ENCODE assay signal across 24 mouse cellular contexts in the genomic region with DNA sequence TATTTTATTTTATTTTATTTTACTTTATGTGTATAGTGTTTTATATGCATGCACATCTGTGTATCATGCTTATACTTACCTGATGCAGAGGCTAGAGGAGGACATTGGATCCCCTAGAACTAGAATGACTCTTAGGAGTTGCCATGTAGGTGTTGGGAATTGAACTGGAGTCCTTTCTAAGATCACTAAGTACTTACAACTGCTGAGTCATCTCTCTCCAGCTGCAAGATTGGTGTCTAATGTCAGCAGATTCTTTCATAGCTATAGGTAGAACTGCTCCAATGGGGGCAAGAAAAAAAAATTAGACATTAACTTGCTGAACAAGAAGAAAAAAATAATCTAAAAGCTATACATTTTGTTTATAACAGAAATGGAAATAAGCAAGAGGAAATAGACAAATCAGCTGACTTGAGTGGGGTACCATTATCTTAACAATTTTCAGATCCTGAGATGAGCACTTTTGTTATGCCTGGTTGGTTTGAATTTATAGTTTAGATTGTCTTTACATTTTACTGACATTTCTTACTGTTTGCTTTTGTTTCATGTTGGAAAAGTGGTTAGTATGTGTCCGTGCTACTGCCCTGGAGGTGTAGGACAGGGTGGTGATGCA. TPM values are rescaled to one million over a fixed set of nuclear protein-coding genes. Genes with fewer than 3 reads are reported as not detected.
DNase-seq lines count a peak whose midpoint lies in the region; ATAC-seq and TF ChIP-seq lines count a peak whose summit lies in the region.
"Had no signal": no experiment of that assay in that cellular context is flagged by ENCODE, and none has a peak within 500 bp of the region (broad histone marks: within the 10 kb centered on the region; RNA-seq: fewer than 3 reads in every experiment).

No protein-coding gene starts in this region.

- WGBS in liver, embryonic 12.5 days (ENCODE audit: insufficient replicate concordance): 90% methylated on average over 1 of the region's 1 CpGs
- WGBS in liver, embryonic 11.5 days: 91% methylated on average over 1 of the region's 1 CpGs
- 96% methylated on average over 1 of the region's 1 CpGs for WGBS in liver, embryonic 15.5 days (ENCODE audit: insufficient replicate concordance)

- peaks cover 91% of the 10 kb centered on the region for H3K36me3 ChIP-seq in liver, embryonic 12.5 days
- H3K36me3 ChIP-seq in liver, embryonic 11.5 days (ENCODE audit: control insufficient read depth, insufficient read depth, low read length): peaks cover 48% of the 10 kb centered on the region
- H3K36me3 ChIP-seq in liver, embryonic 15.5 days (replicated peaks): peaks cover 85% of the 10 kb centered on the region
- peaks cover 10 to 34% of the 10 kb centered on the region in 2 experiments for H3K36me3 ChIP-seq in MEL (ENCODE audit: control insufficient read depth in 1 of 2, insufficient read depth in 2 of 2, low read length in 2 of 2)

- TF ChIP-seq POLR2A in MEL (IDR thresholded peaks at IDR 0.05; ENCODE audit: control insufficient read depth in 1 of 2, insufficient read depth in 1 of 2, low read depth in 1 of 2, low read length in 2 of 2, poor library complexity in 1 of 2): no peak

- no peaks in the 10 kb centered on the region for H3K9me3 ChIP-seq in liver, embryonic 12.5 days (replicated peaks)
- H3K9me3 ChIP-seq in liver, embryonic 11.5 days (ENCODE audit: control insufficient read depth, low read length): no peaks in the 10 kb centered on the region
- no peaks in the 10 kb centered on the region for H3K9me3 ChIP-seq in liver, embryonic 15.5 days (replicated peaks)
- H3K9me3 ChIP-seq in MEL (replicated peaks; ENCODE audit: insufficient read depth, low read length): no peaks in the 10 kb centered on the region
- H3K9me3 ChIP-seq: embryonic facial prominence, embryonic 13.5 days; embryonic facial prominence, embryonic 15.5 days; forebrain, embryonic 10.5 days; forebrain, embryonic 12.5 days; G1E had no signal

- H3K27ac ChIP-seq in liver, embryonic 12.5 days: 0 out of 2 replicates have a peak overlapping the region, but pooled peaks have one; percentile 1
- H3K27ac ChIP-seq in liver, embryonic 11.5 days (ENCODE audit: low read depth, low read length): no peak overlapping the region; the same call in 1 of the 2 replicates
- H3K27ac ChIP-seq in liver, embryonic 15.5 days (replicated peaks): 0 out of 2 replicates have a peak overlapping the region, but pooled peaks have one; percentile 14
- H3K27ac ChIP-seq in MEL (ENCODE audit: control insufficient read depth, low read depth, low read length): no peak overlapping the region; the same call in 1 of the 2 replicates
- H3K27ac ChIP-seq: embryonic facial prominence, embryonic 13.5 days; embryonic facial prominence, embryonic 15.5 days; forebrain, embryonic 10.5 days; forebrain, embryonic 12.5 days had no signal

- H3K4me3 ChIP-seq in liver, embryonic 12.5 days: no peak overlapping the region
- H3K4me3 ChIP-seq in liver, embryonic 11.5 days (ENCODE audit: low read depth, low read length): no peak overlapping the region
- no peak overlapping the region for H3K4me3 ChIP-seq in liver, embryonic 15.5 days (replicated peaks)
- H3K4me3 ChIP-seq in MEL (ENCODE audit: control insufficient read depth in 1 of 2, insufficient read depth in 1 of 2, low read depth in 2 of 2, low read length in 2 of 2): no peak overlapping the region
- H3K4me3 ChIP-seq: embryonic facial prominence, embryonic 13.5 days; embryonic facial prominence, embryonic 15.5 days; erythroblast, embryonic 14.5 days; forebrain, embryonic 10.5 days; forebrain, embryonic 12.5 days had no signal

- no peak for TF ChIP-seq CTCF in MEL (IDR thresholded peaks at IDR 0.05 in 2 of 3, conservative IDR thresholded peaks at IDR 0.05 in 1 of 3; ENCODE audit: control insufficient read depth in 1 of 3, insufficient read depth in 1 of 3, low read depth in 2 of 3, low read length in 3 of 3, poor library complexity in 1 of 3, severe bottlenecking in 1 of 3)

- ATAC-seq in liver, embryonic 12.5 days: no peak
- no peak for ATAC-seq in liver, embryonic 11.5 days (replicated peaks; ENCODE audit: low FRiP score)
- ATAC-seq in liver, embryonic 15.5 days (ENCODE audit: insufficient read depth): no peak
- ATAC-seq: forebrain, embryonic 14.5 days; forebrain, embryonic 16.5 days had no signal

- TF ChIP-seq EP300 in MEL (IDR thresholded peaks at IDR 0.05; ENCODE audit: low read depth in 1 of 2, low read length in 2 of 2): peak; percentile 14 to 62; a peak in 2 of 4 replicates

- no peak for TF ChIP-seq RAD21 in MEL (IDR thresholded peaks at IDR 0.05; ENCODE audit: low read depth, low read length)

- H3K27me3 ChIP-seq in liver, embryonic 12.5 days (replicated peaks): no peaks in the 10 kb centered on the region
- no peaks in the 10 kb centered on the region for H3K27me3 ChIP-seq in liver, embryonic 11.5 days (replicated peaks; ENCODE audit: control insufficient read depth, insufficient read depth, low read length)
- H3K27me3 ChIP-seq in liver, embryonic 15.5 days: no peaks in the 10 kb centered on the region
- no peaks in the 10 kb centered on the region for H3K27me3 ChIP-seq in MEL (ENCODE audit: control insufficient read depth in 1 of 2, insufficient read depth in 2 of 2, low read length in 2 of 2)
- H3K27me3 ChIP-seq: embryonic facial prominence, embryonic 13.5 days; embryonic facial prominence, embryonic 15.5 days; forebrain, embryonic 12.5 days had no signal

- peaks cover 9% of the 10 kb centered on the region for H3K4me1 ChIP-seq in liver, embryonic 12.5 days
- no peaks in the 10 kb centered on the region for H3K4me1 ChIP-seq in liver, embryonic 11.5 days (replicated peaks; ENCODE audit: control insufficient read depth, insufficient read depth, low read length)
- H3K4me1 ChIP-seq in liver, embryonic 15.5 days (replicated peaks): peaks cover 8% of the 10 kb centered on the region; the same call in 1 of the 2 replicates
- peaks cover 2 to 3% of the 10 kb centered on the region in 2 experiments; a peak in 3 of 4 replicates for H3K4me1 ChIP-seq in MEL (ENCODE audit: control insufficient read depth in 1 of 2, insufficient read depth in 2 of 2, low read length in 2 of 2)
- H3K4me1 ChIP-seq: embryonic facial prominence, embryonic 13.5 days; embryonic facial prominence, embryonic 15.5 days; forebrain, embryonic 10.5 days; forebrain, embryonic 12.5 days had no signal

- no peak overlapping the region for H3K9ac ChIP-seq in liver, embryonic 12.5 days
- H3K9ac ChIP-seq in liver, embryonic 11.5 days (ENCODE audit: low read depth, low read length): no peak overlapping the region
- no peak overlapping the region for H3K9ac ChIP-seq in liver, embryonic 15.5 days
- no peak overlapping the region for H3K9ac ChIP-seq in MEL (ENCODE audit: control insufficient read depth, low read depth, low read length, poor library complexity, severe bottlenecking)
- H3K9ac ChIP-seq: embryonic facial prominence, embryonic 13.5 days; embryonic facial prominence, embryonic 15.5 days; forebrain, embryonic 12.5 days had no signal

- H3K79me2 ChIP-seq in MEL (ENCODE audit: control insufficient read depth, insufficient read depth, low read length, poor library complexity): 0 out of 2 replicates have a peak, but pooled peaks cover under 1% of the 10 kb centered on the region

- no peak for DNase-seq in liver, embryonic 11.5 days (ENCODE audit: low spot score)
- DNase-seq in liver (no peak), MEL (ENCODE audit: low read depth, low spot score) (peak; percentile 43)
- no peak for DNase-seq in spleen, postnatal 14 days (ENCODE audit: low spot score in 2 of 2)
- DNase-seq: adrenal gland, adult 2 months; adrenal gland, postnatal 10 days; adrenal gland, postnatal 25 days; cerebellum, adult 11 months; cerebellum, adult 18-20 months; cerebellum, adult 8-10 months; cerebellum, adult 9-11 months; cerebellum, postnatal 14 days; cerebellum, postnatal 36 days; embryo, embryonic 11 days had no signal

- H3K4me2 ChIP-seq in liver, embryonic 12.5 days: no peak overlapping the region
- no peak overlapping the region for H3K4me2 ChIP-seq in liver, embryonic 11.5 days
- H3K4me2 ChIP-seq in liver, embryonic 15.5 days: no peak overlapping the region
- H3K4me2 ChIP-seq: embryonic facial prominence, embryonic 13.5 days; embryonic facial prominence, embryonic 15.5 days; forebrain, embryonic 12.5 days had no signal

TF ChIP-seq in MEL, 35 proteins besides CTCF, POLR2A, EP300 and RAD21:
- TF ChIP-seq MAFK (IDR thresholded peaks at IDR 0.05; ENCODE audit: borderline replicate concordance, low read depth, low read length) (peak; percentile 75; the same call in 1 of the 2 replicates), SIN3A (IDR thresholded peaks at IDR 0.05; ENCODE audit: low read length) (0 out of 2 replicates have a peak, but pooled peaks have one; percentile 33), SMC3 (IDR thresholded peaks at IDR 0.05; ENCODE audit: low read depth, low read length) (no peak), GABPA (IDR thresholded peaks at IDR 0.05; ENCODE audit: low read depth, low read length) (peak; percentile 61; the same call in 1 of the 2 replicates), UBTF (IDR thresholded peaks at IDR 0.05; ENCODE audit: borderline replicate concordance, insufficient read depth, low read depth, low read length) (no peak), ETS1 (IDR thresholded peaks at IDR 0.05; ENCODE audit: low read depth, low read length) (peak; percentile 69), ZNF384 (IDR thresholded peaks at IDR 0.05; ENCODE audit: low read depth, low read length) (0 out of 2 replicates have a peak, but pooled peaks have one; percentile 23), USF1 (IDR thresholded peaks at IDR 0.05; ENCODE audit: low read depth, low read length) (peak; percentile 55; the same call in 1 of the 2 replicates), TCF12 (IDR thresholded peaks at IDR 0.05; ENCODE audit: low read depth, low read length) (peak; percentile 38; the same call in 1 of the 2 replicates)

RNA-seq across cellular contexts. Expression of a gene that starts 15.6 kb away (rescaled TPM):
- polyA plus RNA-seq in liver, embryonic 12.5 days (2016; fragmentation: Nextera tagmentation; extraction: Ambion mirVana): 12.2 and 12.5 TPM in 2 replicates
- 13.6 and 15.1 TPM in 2 replicates for polyA plus RNA-seq in liver, embryonic 11.5 days (2014; fragmentation: Nextera tagmentation; extraction: Ambion mirVana)
- 6.4 and 7.2 TPM in 2 replicates for polyA plus RNA-seq in liver, embryonic 15.5 days (2015; fragmentation: Nextera tagmentation; extraction: Ambion mirVana)
- total RNA-seq in MEL (2012; rRNA removed): 15.2 and 20.6 TPM in 2 replicates
- 10 to 100 TPM in 1 of 2 experiments, not detected in 1; 35.5 TPM for polyA plus RNA-seq in MEL (2012; ENCODE audit: insufficient read depth in 1 of 2, insufficient read length in 2 of 2, low read depth in 1 of 2, low replicate concordance in 2 of 2, missing spikeins in 1 of 2)

Comparison
In these comparisons a context has a peak if more than half of its experiments do, and no peak if none do; other contexts are left out.
1. H3K27ac ChIP-seq: peak in liver, embryonic 12.5 days (single experiment) and liver, embryonic 15.5 days (single experiment); none in liver, embryonic 11.5 days (single experiment) and MEL (single experiment).